Mouse (Mus musculus): ENCODE results near the gene Mcm10. TPM values are rescaled to one million over a fixed set of nuclear protein-coding genes. Genes with fewer than 3 reads are reported as not detected.

Mcm10 gene
- total RNA-seq (2021) = under 1 TPM in 1 of 2 experiments, not detected in 1; 0.05 TPM
- long read RNA-seq, experiment 1 = 0 reads
- long read RNA-seq, experiment 2 = 0 reads

DNA sequence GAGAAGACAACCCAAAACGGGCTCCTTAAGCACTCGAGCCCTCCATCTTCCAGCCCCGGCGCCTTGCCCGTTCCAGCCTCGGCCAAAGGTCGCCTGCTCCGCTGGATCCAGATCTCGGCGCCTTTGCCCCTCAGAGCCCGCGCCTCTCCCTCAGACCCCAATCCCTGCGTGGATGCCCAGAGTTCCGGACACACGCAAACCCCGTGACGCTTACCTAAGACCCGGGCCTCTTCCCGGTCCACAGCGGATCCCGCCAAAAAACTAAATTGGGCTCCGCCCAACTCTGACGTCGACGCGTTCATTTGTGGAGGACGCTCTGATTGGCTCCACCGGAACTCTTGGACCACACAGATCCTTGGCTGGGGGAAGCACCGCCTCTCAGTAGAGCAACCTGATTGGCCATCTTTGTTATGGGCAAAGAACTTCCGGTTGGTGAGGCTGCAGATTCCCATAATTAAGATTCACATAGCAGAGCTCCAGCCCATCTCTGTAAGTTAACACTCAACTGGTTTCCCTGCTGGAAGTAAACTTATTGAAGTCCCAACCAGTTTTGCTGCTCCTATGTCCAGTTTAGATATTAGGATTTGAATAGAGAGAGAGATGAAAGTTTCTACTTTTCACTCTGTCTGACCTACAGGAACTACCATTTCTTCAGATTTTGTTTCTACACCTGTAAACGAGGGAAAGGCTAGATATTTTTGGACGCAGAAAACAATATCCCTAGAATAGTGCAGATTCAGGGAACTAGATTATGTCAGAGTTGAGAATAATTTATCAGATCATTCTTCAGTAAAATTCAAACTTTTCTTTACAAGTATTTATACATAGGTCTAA lies at the start of gene Mcm10:
Gene Mcm10, minus strand, starts transcription at position 301 of the 834 bp plus-strand sequence.
- DNase-seq (ENCODE audit: low spot score) = peak; percentile 93

DNA sequence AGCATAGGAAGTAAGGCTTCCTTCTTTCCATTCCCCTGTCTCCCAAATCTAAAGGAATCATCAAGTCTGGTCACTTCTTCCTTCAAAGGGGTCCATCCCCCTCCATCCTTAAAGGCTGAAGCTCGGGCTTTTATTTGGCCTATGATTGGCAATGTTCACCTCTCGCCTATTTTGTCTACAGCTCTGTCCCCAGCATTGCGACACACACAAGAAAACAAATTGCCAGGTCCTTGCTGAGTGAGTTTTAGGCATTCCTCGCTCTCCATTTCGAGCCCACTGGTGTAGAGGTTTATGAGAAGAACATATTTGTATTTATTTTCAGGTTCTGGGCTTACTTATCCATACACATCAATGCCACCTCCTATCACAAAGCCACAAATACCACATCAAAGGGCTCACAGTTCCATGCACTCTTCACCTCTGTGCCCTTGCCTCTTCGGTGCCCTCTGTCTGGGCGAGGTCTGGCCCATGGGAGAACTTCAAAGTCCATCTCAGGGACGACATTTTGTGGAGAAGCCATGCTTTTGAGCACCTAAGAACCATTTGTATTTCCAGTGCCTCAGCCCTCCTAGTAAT lies 48.6 kb upstream of the Mcm10 start:
- DNase-seq (ENCODE audit: low spot score) = no peak

GRCm38 (mm10) chr2:5059997-5060396 lies 47.4 kb upstream of the Mcm10 start:
- DNase-seq (ENCODE audit: low spot score) = no peak

DNA sequence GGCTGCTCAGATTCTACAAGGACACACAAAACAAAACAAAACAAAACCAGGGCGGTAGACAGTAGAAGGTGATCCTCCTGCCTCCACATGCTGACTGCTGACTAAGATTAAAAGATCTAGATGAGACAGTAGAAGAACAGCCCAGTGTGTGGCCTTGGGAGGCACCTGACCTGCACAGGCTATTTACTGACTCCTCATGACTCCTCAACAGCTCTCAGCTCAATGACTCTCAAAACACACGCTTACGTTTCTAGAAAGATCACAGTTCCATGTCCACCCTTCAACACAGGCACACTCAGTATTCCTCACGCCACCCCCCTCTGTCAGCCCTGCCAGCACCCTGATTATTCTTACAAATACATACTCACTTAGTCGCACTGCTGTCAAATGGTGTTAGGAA lies 45.8 kb upstream of the Mcm10 start:
- no peak for DNase-seq (ENCODE audit: low spot score)

GRCm38 (mm10) chr2:5050562-5050961 lies 38.0 kb upstream of the Mcm10 start:
- DNase-seq (ENCODE audit: low spot score) = no peak

GRCm38 (mm10) chr2:5047016-5047415 lies 34.4 kb upstream of the Mcm10 start:
- DNase-seq (ENCODE audit: low spot score) = no peak

GRCm38 (mm10) chr2:5045269-5045965 lies 32.8 kb upstream of the Mcm10 start:
- DNase-seq (ENCODE audit: low spot score) = no peak

GRCm38 (mm10) chr2:5044321-5044720 lies 31.7 kb upstream of the Mcm10 start:
- no peak for DNase-seq (ENCODE audit: low spot score)

DNA sequence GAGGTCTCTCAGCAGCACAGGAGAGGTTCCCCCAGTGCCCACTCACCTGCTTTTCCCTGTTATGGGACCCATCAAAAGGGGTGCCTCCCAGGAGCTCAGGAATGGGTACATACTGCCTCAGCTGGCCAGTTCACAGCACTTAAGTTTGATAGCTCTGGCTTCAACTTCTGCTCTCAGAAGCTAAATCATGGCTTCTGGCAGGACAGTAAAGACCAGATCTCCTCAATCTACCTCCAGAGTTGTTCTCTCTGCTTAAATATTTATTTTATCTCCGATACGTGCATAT lies 30.8 kb upstream of the Mcm10 start:
- DNase-seq (ENCODE audit: low spot score) = no peak

DNA sequence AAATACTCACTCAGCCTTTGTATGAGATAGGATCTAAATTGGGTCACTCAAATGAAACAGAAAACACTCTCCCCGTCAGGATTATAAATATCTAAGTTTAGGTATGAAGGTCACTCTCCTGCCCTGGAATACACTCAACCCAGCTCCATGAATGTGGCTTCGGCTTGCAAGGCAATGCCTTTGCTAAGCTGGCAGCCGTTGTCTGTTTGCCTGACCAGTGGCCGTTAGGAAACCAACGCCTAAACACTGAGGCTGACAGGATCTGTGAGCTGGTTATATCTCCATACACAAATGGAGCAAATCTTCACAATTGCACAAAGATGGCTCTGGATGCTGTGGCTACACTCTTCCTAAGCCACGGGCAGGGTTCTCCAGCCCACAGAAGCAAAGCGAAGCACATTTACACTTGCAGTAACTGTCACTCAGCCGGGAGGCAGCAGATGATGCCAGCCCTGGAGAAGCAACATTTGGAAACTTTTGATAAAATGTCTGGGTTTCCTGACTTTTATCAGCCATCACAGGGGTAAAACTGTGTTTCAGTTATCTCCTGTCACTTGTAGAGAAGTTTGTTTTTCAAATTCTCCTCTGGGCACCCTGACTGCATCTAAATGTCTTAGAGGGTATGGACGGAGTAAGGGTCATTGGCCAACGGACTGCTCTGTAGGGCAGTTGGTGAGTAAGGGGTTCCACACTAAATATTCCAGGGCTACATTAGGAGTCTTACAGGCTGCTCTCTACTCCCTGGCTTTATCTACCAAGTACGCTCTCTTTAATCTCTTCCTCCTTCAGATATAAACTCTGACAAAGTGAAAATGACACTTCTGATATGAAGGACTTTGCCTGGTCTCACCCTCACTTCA lies 30.3 kb upstream of the Mcm10 start:
- DNase-seq (ENCODE audit: low spot score) = peak; percentile 71

- peak; percentile 45 for DNase-seq (ENCODE audit: low spot score)
Observed at GRCm38 (mm10) chr2:5041854-5042253, 29.3 kb upstream of the Mcm10 start.

- peak; percentile 66 for DNase-seq (ENCODE audit: low spot score)
Observed at GRCm38 (mm10) chr2:5040281-5041161, 27.9 kb upstream of the Mcm10 start.

- DNase-seq (ENCODE audit: low spot score) = no peak
Observed at GRCm38 (mm10) chr2:5039350-5040170, 27.0 kb upstream of the Mcm10 start.

DNA sequence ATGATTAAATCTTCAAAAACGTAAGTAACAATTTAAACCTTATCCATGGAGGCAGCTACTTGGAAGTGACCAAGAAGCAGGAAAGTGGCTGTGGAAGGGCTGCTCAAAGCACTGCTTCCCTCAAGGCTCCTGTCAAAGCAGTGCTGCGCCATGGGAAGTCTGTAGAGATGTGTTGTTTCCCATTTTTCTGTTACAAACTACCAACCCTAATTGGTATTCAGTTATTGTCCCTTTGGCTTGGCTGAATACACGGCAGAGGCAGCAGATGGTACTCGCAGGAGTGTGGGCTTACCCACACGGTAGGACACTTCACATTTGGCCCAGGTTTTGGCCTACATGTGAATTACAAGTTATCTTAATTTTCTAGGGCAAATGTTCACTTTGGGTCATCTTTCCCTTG lies 25.7 kb upstream of the Mcm10 start:
- no peak for DNase-seq (ENCODE audit: low spot score)

DNA sequence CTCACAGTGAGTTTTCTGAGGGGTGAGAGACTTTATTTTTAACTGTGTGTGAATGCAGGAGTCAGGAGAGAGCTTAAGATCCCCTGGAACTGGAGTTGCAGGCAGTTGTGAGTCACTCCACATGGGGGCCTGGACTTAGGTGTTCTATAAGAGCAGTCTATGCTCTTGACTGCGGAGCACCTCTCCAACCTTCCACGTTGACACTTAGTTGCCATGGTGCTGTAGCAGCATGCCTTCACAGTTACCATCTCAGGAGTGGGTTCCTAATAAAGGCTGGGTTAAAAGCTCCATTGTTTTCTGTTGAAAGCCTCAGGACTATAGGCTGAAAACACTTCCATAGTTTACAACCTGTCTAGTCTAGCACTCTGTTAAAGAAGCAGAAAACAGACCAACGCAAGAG lies 24.8 kb upstream of the Mcm10 start:
- DNase-seq (ENCODE audit: low spot score) = no peak

- DNase-seq (ENCODE audit: low spot score) = no peak
Observed at GRCm38 (mm10) chr2:5036411-5037076, 24.0 kb upstream of the Mcm10 start.

GRCm38 (mm10) chr2:5035241-5035640 lies 22.6 kb upstream of the Mcm10 start:
- DNase-seq (ENCODE audit: low spot score) = no peak

GRCm38 (mm10) chr2:5034801-5035200 lies 22.2 kb upstream of the Mcm10 start:
- DNase-seq (ENCODE audit: low spot score) = no peak

Data from gastrocnemius, adult 18-20 months (tissue).